Mouse (Mus musculus) brown adipose tissue, adult 24 weeks (tissue): ENCODE results near the gene Aip. TPM values are rescaled to one million over a fixed set of nuclear protein-coding genes. Genes with fewer than 3 reads are reported as not detected.

ENCODE experiments used
- H3K27ac ChIP-seq: fragments of 200-500 bp; replicated peaks from 2 replicates; pipeline ENCODE4 v1.5.1; 2012; ENCODE audit warnings: low read depth, mild to moderate bottlenecking, low read length
- H3K4me1 ChIP-seq: fragments of 200-500 bp; 2 replicates; pipeline ENCODE4 v1.6.1; 2012; ENCODE audit warnings: low read length, mixed read lengths; ENCODE audit not compliant: control insufficient read depth, insufficient read depth, insufficient read length
- H3K4me3 ChIP-seq: fragments of 200-500 bp; 2 replicates; pipeline ENCODE4 v1.5.1; 2012; ENCODE audit warnings: low read depth, mild to moderate bottlenecking, low read length, moderate library complexity; ENCODE audit not compliant: insufficient read depth
- polyA plus RNA-seq: library from polyadenylated mRNA; stranded (reverse); fragments of >200 nt; gene quantifications from 2 replicates; pipeline ENCODE4 v1.2.4, GENCODE M21; 2012; ENCODE audit not compliant: missing spikeins, insufficient read depth, insufficient read length

Aip gene
- 62.7 and 65.2 TPM in 2 replicates for polyA plus RNA-seq

DNA sequence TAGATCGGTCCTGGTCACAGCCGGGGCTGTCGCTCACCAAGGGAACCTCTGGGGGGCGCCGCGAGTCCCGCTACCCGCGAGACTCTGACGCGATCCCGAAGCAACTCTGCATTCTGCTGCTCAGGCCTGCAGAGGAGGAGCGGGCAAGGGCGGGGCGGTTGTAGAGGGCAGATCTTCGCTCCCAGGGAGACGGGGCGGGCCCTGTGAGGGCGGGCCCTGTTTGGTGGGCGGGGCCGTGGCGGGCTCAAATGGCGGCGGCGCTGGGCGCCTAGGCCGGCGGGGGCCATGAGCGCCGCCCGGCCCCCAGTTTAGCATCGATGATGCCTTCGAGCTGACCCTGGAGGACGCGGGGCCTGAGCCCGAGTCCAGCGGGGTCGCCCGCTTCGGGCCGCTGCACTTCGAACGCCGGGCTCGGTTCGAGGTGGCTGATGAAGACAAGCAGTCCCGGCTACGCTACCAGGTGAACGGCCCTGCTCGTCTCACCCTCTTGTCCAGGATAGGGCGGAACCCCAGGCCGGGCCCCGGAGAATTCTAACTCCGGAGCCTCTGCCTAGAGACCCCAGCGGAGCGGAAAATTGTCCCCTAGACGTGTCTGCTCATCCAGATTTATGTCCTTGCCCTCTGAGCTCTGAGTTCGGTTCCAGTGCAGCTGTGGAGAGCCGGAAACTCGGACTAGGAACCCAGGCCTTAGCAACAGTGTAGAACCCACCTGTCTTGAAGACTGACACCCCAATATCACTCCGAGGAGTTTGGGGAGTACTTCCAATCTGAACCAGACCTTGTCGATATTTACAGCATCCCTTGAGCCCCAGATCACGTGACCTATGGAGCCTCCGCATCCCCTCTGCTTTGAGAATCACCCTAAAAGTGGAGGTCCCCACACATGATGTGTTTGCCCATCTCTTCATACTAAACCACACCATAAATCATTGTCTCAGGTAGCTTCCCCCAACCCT, at the start of gene Aip:
TSS of gene Aip (minus strand) at position 118 of the 956 bp plus-strand sequence.
- H3K27ac ChIP-seq, result peak within 1 kb of the TSS; percentile 63
- peaks cover 8% of the 10 kb centered on the region for H3K4me1 ChIP-seq
- peak within 1 kb of the TSS; percentile 92 for H3K4me3 ChIP-seq

DNA sequence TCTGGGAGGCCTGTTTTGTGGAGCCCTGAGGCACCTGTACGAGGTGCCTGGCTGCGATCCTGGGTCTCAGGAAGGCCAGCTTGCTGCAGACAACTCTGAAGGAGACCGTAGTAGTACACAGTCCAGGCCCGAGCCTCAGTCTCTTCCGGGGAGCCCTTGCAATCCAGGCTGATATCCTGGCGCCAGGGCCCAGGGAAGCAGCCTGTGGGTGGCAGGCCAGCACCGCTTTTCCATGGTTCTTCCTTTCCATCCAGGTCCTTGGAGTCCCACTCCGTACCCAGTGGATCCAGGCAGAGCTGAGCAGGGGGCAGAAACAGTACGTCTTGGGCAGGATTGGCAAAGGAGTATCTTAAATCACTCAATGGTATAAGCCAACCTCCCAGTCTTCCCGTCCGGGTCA, 47.3 kb upstream of the Aip start:
- Histone ChIP-seq H3K4me3 (no peak overlapping the region), H3K4me1 (peaks cover 11% of the 10 kb centered on the region), H3K27ac (no peak overlapping the region)

DNA sequence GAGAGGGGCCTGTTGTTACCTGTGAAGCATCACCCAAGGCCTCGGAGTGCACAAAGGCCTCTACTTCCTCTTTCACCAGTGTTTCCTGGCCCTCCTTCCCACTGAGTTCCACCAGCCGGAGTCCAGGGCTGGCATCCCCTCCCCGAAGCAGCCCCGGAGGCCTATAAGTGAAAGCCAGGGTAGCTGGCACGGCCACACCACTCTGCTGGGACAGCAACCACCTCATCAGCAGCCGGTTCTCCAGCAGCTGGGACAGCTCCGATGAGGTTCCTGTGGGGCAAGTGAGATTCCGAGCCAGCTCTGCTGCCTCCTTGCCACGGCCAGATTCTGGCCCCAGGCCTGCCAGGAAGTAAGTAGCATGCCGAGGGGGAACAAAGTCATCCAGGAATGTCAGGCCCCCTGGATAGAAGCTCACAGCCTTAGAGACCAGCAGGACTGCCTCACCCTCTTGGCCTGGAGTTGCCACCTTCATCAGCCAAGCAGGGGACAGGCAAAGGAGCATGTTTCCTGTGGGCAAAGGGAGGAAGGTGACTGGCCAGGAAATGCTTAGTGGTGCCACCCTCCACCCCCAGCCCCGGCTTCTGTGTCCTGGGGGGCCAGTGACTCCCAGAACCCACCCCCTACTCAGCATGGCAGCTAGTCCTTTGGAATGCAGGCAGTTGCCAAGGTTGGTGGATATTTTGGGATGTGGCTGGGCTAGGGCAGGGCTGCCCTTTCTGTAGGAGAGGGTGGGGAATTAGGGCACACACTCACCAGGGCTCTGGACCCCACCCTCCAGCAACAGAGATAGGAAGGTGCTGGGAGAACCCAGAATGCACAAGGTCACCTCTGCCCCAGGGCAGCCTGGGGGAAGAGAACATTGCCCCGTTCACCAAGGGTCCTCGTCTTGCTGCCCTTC, 46.0 kb upstream of the Aip start:
- peaks cover 11% of the 10 kb centered on the region for H3K4me1 ChIP-seq
- H3K27ac ChIP-seq, result 0 out of 2 replicates have a peak overlapping the region, but pooled peaks have one; percentile 4
- no peak overlapping the region for H3K4me3 ChIP-seq

DNA sequence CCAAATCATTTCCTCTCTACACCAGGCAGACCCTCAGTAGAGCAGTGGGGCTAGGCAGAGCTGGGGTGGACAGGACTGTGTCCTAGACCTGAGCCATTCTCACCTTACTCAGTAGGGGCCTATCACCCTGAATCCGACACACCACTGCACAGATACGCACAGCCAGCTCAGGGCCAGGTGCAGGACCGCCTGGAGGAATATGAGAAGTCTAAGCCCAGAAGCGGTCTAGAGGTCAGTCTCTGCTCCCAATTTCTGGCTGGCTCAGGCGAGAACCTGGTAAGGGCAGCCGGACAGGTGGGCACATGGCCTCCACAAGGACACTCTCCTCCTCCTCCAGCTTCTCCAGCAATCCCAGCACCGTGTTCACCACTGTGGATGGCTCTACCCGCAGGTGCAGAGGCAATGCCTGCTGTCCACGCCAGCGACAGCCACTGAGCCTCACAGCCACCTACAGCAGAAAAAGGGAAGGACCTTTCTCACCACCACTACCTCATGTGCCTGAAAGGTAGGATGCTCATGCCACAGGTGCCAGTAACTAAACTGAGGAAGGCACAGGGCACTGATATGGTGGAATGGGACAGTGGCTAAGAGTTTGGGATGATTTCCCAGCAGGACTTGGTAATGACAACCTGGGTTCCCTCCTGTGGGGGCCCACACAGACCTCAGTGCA, 45.2 kb upstream of the Aip start:
- H3K27ac ChIP-seq, result no peak overlapping the region
- no peak overlapping the region for H3K4me3 ChIP-seq
- peaks cover 11% of the 10 kb centered on the region for H3K4me1 ChIP-seq

DNA sequence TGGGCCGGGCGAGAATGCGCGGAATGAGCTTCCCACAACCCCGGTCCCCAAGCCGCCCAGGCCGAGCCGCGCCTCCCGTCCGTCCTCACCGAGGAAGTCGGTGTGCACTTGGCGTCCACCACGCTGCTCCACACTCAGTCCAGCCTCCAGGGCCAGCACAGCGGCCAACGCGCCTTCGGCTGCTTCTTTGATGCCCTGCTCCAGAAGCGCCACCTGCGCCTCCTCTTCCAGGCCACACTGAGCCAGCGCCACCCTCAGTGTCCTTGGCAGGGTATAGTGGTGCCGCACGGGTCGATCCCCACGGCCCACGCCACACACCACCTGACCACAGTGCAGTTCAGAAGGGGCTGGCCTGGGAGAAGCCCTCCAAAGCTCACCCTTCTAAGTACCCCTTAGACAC, 44.2 kb upstream of the Aip start:
- Histone ChIP-seq H3K4me3 (peak overlapping the region; percentile 60), H3K4me1 (peaks cover 11% of the 10 kb centered on the region), H3K27ac (peak overlapping the region; percentile 78)

DNA sequence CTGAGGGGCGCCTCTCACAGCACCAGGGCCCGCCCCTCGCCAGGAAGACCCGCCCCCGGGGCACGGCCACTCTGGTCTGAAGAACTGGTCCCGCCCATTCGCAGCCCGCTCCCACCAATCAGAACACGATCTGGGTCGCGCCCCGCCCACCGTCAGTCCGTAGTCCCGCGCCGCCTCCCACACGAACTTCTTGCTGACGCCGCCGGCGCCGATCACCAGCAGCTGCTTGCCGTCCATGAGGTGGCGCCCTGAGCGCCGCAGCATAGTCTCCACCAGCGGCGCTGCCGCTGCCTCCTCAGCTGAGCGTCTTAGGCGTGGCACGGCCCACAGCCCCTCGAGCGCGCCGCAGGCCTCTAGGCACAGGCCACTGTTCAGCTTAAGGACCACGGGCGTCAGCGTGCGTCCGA, 43.7 kb upstream of the Aip start:
- peak overlapping the region; percentile 78 for H3K27ac ChIP-seq
- H3K4me3 ChIP-seq, result peak overlapping the region; percentile 60
- H3K4me1 ChIP-seq, result peaks cover 11% of the 10 kb centered on the region

DNA sequence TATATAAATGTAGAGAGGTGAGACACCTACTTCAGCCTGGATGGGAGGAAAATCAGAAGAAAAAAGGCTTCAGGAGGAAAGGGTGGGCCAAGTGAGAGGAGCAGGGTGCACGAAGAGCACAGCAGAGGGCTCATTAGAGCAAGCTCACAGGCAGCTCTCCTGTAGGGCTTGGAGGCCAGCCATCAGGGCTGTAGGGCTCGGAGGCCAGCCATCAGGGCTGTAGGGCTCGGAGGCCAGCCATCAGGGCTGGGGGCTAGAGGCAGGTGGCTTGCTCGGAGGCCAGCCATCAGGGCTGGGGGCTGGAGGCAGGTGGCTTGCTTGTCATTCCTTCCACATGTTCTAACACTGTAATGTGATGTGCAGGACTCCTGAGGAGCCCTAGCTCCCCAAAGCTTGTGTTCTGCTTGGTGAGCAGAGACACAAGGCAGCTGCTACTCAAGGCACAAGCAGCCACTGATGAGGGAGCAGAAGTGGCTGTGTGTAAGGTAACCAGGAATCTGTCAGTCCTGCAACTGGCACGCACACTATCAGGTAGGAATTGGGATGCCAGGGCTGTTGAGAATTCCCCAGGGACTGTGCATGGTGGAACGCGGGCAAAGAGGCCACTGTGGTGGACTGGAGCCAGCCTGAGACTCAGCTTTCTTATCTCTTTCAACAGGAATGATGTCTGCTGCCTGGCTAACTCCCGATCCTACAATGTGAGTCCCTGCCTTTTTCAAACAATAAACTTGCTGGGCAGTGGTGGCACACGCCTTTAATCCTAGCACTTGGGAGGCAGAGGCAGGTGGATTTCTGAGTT, 41.2 kb upstream of the Aip start:
- Histone ChIP-seq H3K27ac (no peak overlapping the region), H3K4me1 (peaks cover 18% of the 10 kb centered on the region), H3K4me3 (no peak overlapping the region)

DNA sequence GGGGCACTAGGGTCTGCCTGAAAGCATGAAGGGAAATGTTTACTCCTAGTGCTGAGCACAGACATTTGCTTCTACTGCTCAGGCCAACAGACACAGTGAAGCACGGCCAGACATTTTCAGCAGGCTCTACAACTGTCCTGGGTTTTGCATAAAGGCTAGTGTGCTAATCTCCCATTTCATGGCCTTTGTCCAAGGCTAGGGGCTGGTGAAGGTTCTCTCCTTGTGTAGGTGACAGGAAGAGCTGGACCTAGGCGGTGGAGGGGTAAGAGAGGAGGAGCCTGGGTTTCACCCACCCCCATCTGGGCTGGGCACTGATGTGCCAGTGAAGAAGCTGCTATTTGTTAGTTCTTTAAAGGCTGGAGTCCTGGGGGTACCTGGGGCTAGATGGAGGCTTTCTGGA, 39.1 kb upstream of the Aip start:
- H3K4me1 ChIP-seq, result peaks cover 7% of the 10 kb centered on the region

DNA sequence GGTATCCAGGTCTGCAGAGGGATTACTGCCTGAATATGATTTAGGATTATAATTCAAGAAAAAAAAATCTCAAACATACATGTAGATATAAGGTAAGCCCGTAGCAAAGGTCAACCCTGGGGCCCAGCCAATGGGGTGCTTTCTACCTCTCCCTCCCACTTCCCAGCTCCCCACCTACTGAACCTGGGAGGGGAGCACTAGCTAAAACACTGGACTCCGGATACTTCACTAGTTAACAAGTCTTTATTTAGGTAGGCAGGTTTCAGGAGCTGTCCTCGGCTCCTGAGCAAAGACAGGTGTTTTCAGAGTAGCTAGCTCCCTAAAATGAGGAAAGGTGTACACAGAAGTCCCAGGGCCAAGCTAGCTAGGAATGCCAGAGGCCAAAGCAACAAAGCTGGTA, 38.4 kb upstream of the Aip start:
- Histone ChIP-seq H3K27ac (no peak overlapping the region; the same call in 1 of the 2 replicates), H3K4me3 (no peak overlapping the region), H3K4me1 (peaks cover 7% of the 10 kb centered on the region)

More for the DNA sequence above, 39.1 kb upstream of the Aip start:
- no peak overlapping the region for H3K27ac ChIP-seq
- H3K4me3 ChIP-seq, result no peak overlapping the region

DNA sequence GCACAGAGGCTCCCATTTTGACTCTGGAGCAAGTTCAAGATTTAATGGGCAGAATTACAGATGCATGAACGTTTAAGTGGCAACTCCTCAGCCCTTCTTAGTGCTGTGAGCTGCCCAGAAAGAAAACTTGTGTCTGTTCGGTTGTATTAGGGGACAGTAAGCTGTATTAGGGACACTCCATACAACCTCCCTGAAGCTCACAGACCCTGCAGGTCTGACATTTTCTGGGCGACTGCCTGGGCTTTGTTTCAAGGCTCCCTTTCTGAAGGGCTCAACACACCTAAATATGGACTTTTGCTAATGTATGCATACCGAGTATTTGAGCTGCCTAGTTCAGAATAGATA, 37.9 kb upstream of the Aip start:
- Histone ChIP-seq H3K4me1 (peaks cover 7% of the 10 kb centered on the region), H3K4me3 (peak overlapping the region; percentile 57), H3K27ac (peak overlapping the region; percentile 33)

DNA sequence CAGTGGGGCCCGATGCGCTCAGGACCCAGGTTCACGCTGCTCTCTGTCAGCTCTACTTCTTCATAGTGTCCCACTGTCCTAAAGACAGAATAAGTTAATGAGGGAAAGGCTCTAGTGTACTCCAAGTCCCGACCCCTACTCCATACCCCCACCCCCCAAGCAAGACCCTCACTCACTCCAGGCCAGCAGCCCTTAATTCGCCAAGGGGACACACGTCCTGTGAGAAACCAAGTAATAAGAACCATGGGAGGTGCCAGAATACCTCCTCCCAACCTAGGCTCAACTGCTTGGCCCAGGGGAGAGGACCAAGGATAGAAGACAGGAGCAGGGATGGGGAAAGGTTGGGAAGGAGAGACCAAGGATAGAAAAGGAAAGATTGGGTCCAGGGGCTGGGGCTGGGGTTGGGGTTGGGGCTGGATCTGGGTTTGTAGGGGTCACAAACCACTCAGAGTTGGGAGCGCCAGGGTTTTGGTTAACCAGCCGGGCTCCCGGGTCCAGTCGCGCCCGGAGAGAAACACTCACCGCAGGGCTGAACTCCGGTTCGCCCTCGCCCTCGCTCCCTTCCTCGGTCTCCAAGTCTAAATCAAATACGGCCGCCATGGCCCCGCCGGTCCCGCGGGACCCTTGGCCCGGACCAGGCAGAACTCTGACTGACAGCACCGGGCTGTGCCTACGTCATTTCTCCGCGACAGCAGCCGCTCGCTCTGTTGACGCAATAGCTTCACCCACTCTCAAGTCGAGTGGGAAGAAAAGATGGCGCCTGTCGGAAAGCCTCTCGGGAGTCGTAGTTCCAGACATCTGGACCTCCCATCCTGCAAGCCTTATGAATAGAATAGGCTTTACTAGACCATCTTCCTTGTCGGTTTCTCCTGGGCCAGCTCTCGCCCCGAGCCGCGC, 37.2 kb upstream of the Aip start, which contains the start of gene Rps6kb2:
TSS of gene Rps6kb2 (minus strand) at position 709 of the 897 bp plus-strand sequence.
- H3K4me1 ChIP-seq, result peaks cover 7% of the 10 kb centered on the region
- H3K4me3 ChIP-seq, result peak within 1 kb of the TSS; percentile 89
- H3K27ac ChIP-seq, result peak within 1 kb of the TSS; percentile 43

DNA sequence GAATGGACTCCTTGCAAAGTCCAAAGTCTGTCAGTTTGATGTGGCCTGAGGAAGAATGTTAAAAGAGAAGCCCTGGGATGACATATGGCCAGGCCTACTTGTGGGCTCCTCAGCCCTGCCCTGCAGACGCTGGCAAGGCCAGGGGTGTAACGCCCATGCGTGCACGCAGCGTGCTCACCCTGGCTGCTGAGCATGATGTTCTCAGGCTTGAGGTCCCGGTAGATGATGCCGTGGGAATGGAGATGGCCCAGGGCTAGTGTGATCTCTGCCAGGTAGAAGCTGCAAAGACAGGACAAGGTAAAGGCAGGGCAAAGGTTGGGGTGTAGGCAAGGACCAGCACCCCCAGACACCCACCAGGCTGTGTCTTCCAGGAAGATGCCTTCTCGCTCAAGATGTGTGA, 33.4 kb upstream of the Aip start:
- H3K27ac ChIP-seq, result no peak overlapping the region
- H3K4me1 ChIP-seq, result peaks cover 7% of the 10 kb centered on the region
- H3K4me3 ChIP-seq, result no peak overlapping the region

DNA sequence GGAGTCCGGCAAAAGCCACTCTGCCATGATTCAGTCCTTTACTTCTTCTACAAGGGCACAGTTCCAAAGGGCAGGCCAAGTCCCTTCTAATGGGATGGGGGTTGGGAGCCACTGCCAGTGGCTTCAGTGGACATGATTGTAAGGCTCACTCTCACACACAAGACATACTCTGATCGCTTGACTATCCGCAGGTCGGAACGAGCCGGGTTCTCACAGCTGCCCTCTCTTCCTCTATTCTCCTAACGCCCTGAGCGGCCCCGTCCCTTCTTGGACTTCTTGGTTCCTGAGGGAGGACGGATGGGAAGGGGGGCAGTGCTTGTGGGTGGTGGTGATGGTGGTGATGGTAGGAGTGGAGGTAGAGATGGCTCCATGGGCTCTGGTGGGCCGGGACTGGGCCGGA, 31.1 kb upstream of the Aip start:
- Histone ChIP-seq H3K27ac (no peak overlapping the region), H3K4me1 (peaks cover 5% of the 10 kb centered on the region), H3K4me3 (no peak overlapping the region)
